Mouse (Mus musculus): ENCODE measurements around the gene Hnrnpul1.

DNA sequence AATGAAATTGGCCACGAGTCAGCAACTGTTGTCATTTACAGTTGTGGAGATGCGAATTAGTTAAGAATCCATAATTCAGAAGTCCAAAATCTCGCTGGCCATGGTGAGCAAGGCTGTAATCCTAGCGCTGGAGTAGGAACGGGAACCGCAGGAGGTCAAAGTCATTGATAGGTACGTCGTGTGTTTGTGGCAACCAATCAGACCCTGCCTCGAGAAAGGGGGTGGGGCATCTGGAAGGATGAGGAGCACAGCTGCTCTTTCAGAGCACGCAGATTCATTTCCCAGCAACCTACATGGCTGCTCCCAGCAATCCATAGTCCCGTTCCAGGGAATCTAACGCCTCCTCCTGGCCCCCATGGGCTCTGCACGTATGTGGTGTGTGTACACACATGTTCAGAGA lies 54.7 kb downstream of the Hnrnpul1 start:
- TF ChIP-seq POLR2A (IDR thresholded peaks at IDR 0.05; ENCODE audit: control insufficient read depth, low read depth, low read length) = no peak
- TF ChIP-seq CTCF (IDR thresholded peaks at IDR 0.05; ENCODE audit: control insufficient read depth, insufficient read depth, insufficient replicate concordance, low read depth, low read length) = no peak

Measured in testis, adult 2 months (tissue).